32 mouse cellular contexts compared by ENCODE assay signal in genomic region chr6:130429511-130429910, GRCm38 (mm10). TPM values are rescaled to one million over a fixed set of nuclear protein-coding genes. Genes with fewer than 3 reads are reported as not detected.
"Had no signal": no experiment of that assay in that cellular context is flagged by ENCODE, and none has a peak within 500 bp of the region (broad histone marks: within the 10 kb centered on the region; RNA-seq: fewer than 3 reads in every experiment).

No protein-coding gene starts in this region.

- H3K4me1 ChIP-seq: liver, embryonic 13.5 days; megakaryocyte, embryonic 14.5 days; neural tube, embryonic 13.5 days had no signal

- H3K4me3 ChIP-seq: layer of hippocampus, adult 2 months; liver, embryonic 13.5 days; megakaryocyte, embryonic 14.5 days; neural tube, embryonic 13.5 days had no signal

- H3K9ac ChIP-seq: liver, embryonic 13.5 days; neural tube, embryonic 13.5 days had no signal

- H3K27ac ChIP-seq: kidney, postnatal 0 days; layer of hippocampus, adult 2 months; liver, embryonic 13.5 days; neural tube, embryonic 13.5 days had no signal

- H3K4me2 ChIP-seq: liver, embryonic 13.5 days; midbrain, embryonic 11.5 days; neural tube, embryonic 13.5 days had no signal

- H3K27me3 ChIP-seq: liver, embryonic 13.5 days; megakaryocyte, embryonic 14.5 days; neural tube, embryonic 13.5 days had no signal

- DNase-seq: kidney, adult 11 months; kidney, adult 8-10 months; kidney, postnatal 25 days; layer of hippocampus, adult 9-11 months; liver, embryonic 13.5 days; lung, adult 2 months; lung, postnatal 14 days; lung, postnatal 4 days; midbrain, embryonic 14.5 days; right cerebral cortex, adult 18-20 months; right cerebral cortex, postnatal 14 days; thymus, adult 18-20 months; thymus, postnatal 36 days had no signal

- H3K36me3 ChIP-seq: liver, embryonic 13.5 days; neural tube, embryonic 13.5 days had no signal

- H3K9me3 ChIP-seq: liver, embryonic 13.5 days; megakaryocyte, embryonic 14.5 days had no signal

RNA-seq across cellular contexts. Expression of gene Klra1, which starts 42.8 kb away (rescaled TPM):
- total RNA-seq: layer of hippocampus, adult 2 months; layer of hippocampus, postnatal 25 days; left cerebral cortex, adult 18-20 months; left cerebral cortex, postnatal 10 days; left cerebral cortex, postnatal 36 days had no signal
- polyA plus RNA-seq: intestine, embryonic 14.5 days; kidney, postnatal 0 days; large intestine, adult 2 months; limb, embryonic 11.5 days; limb, embryonic 14.5 days; liver, adult 2 months; liver, embryonic 13.5 days; liver, embryonic 16.5 days; lung, embryonic 16.5 days; midbrain, embryonic 11.5 days; midbrain, embryonic 14.5 days; neural tube, embryonic 13.5 days; small intestine, adult 2 months; stomach, embryonic 16.5 days; testis, adult 2 months had no signal
